Mouse (Mus musculus) spleen, postnatal 10 days (tissue): ENCODE measurements at regions not wholly inside any gene's neighbourhood (a gene's known extent, or its start where the extent isn't known, plus 50 kb on each side); places are given as distances from the start of the nearest gene placed in this dataset.

ENCODE experiments used
- DNase-seq, 2 experiments: peaks; one replicate each; pipeline ENCODE4 v3.0.0; 2021 to 2022; ENCODE audit warnings: low spot score in 2 of 2

GRCm38 (mm10) chr1:184536311-184537200, 195.9 kb downstream of the Hlx start:
- DNase-seq = no peak

- no peak for DNase-seq
These were observed 196.7 kb downstream of the Hlx start for GRCm38 (mm10) chr1:184535691-184536090.

GRCm38 (mm10) chr1:184534511-184534910, 197.9 kb downstream of the Hlx start:
- DNase-seq = no peak

- no peak for DNase-seq
These were observed 198.5 kb downstream of the Hlx start for GRCm38 (mm10) chr1:184533870-184534269.

- no peak for DNase-seq
These were observed 199.8 kb downstream of the Hlx start for GRCm38 (mm10) chr1:184532488-184533055.

- DNase-seq = no peak
These were observed 201.7 kb downstream of the Hlx start for GRCm38 (mm10) chr1:184530606-184531320.

GRCm38 (mm10) chr1:184525740-184526139, 206.7 kb downstream of the Hlx start:
- no peak for DNase-seq

- no peak for DNase-seq
These were observed 212.9 kb downstream of the Hlx start for GRCm38 (mm10) chr1:184519551-184519950.

- no peak for DNase-seq
These were observed 227.8 kb downstream of the Hlx start for GRCm38 (mm10) chr1:184504663-184505062.

GRCm38 (mm10) chr1:184503827-184504355, 228.5 kb downstream of the Hlx start:
- DNase-seq = no peak

GRCm38 (mm10) chr1:184500702-184501101, 231.7 kb downstream of the Hlx start:
- no peak for DNase-seq

GRCm38 (mm10) chr1:184498909-184499525, 233.4 kb downstream of the Hlx start:
- no peak for DNase-seq

- no peak for DNase-seq
These were observed 235.4 kb downstream of the Hlx start for GRCm38 (mm10) chr1:184497007-184497406.

GRCm38 (mm10) chr1:184493811-184494210, 238.6 kb downstream of the Hlx start:
- no peak for DNase-seq

GRCm38 (mm10) chr1:184492115-184492514, 240.3 kb downstream of the Hlx start:
- DNase-seq = no peak

- DNase-seq = no peak
These were observed 241.2 kb downstream of the Hlx start for GRCm38 (mm10) chr1:184491252-184491651.

- no peak for DNase-seq
These were observed 245.0 kb downstream of the Hlx start for GRCm38 (mm10) chr1:184487409-184487808.

- DNase-seq = no peak
These were observed 247.6 kb downstream of the Hlx start for GRCm38 (mm10) chr1:184484801-184485200.

- DNase-seq = no peak
These were observed 249.0 kb downstream of the Hlx start for GRCm38 (mm10) chr1:184483371-184483770.

GRCm38 (mm10) chr1:184482026-184482425, 250.4 kb downstream of the Hlx start:
- DNase-seq = no peak

GRCm38 (mm10) chr1:184480571-184481220, 251.7 kb downstream of the Hlx start:
- DNase-seq = no peak
